Mouse (Mus musculus): ENCODE measurements around the gene Pqlc3. TPM values are rescaled to one million over a fixed set of nuclear protein-coding genes. Genes with fewer than 3 reads are reported as not detected.

Gene Pqlc3
- polyA plus RNA-seq (2021), result 24.7 TPM

- DNase-seq (ENCODE audit: low read depth, low spot score) (peak; percentile 35), ATAC-seq (peak; percentile 95)
- in situ Hi-C loops (cut with MboI; ENCODE audit: low pct_unique_long_range_greater_than_20kb), result no loop called here
- TF ChIP-seq CTCF (IDR thresholded peaks at IDR 0.05), result no peak
- ChIA-PET CTCF (interaction anchor here (1.4 kb wide), 2 partner anchors 15 to 26 kb away, joined by 3 read pairs; no protein-coding TSS in a partner anchor), POLR2A (no interaction called here)
- no peaks in the 10 kb centered on the region for H3K27me3 ChIP-seq
Observed at GRCm38 (mm10) chr12:16999739-17000497, at the start of gene Pqlc3. Pqlc3 (minus strand) TSS chr12:17000408.

- in situ Hi-C loops (cut with MboI; ENCODE audit: low pct_unique_long_range_greater_than_20kb), result no loop called here
Observed at GRCm38 (mm10) chr12:17049796-17050195, 49.6 kb upstream of the Pqlc3 start.

GRCm38 (mm10) chr12:17048979-17049612, 48.9 kb upstream of the Pqlc3 start:
- POLR2A ChIA-PET, result no interaction called here
- no peaks in the 10 kb centered on the region for H3K27me3 ChIP-seq
- DNase-seq (ENCODE audit: low read depth, low spot score) (no peak), ATAC-seq (no peak)
- no peak for TF ChIP-seq CTCF (IDR thresholded peaks at IDR 0.05)
- CTCF ChIA-PET, result interaction anchor here (1.5 kb wide), 1 partner anchor 10 kb away, joined by 4 read pairs; no protein-coding TSS in a partner anchor
- in situ Hi-C loops (cut with MboI; ENCODE audit: low pct_unique_long_range_greater_than_20kb), result no loop called here

More at GRCm38 (mm10) chr12:17049796-17050195, 49.6 kb upstream of the Pqlc3 start:
- ChIA-PET POLR2A (no interaction called here), CTCF (interaction anchor here (1.5 kb wide), 1 partner anchor 11 kb away, joined by 4 read pairs; no protein-coding TSS in a partner anchor)
- DNase-seq (ENCODE audit: low read depth, low spot score) (no peak), ATAC-seq (no peak)
- TF ChIP-seq CTCF (IDR thresholded peaks at IDR 0.05), result peak; percentile 18
- no peaks in the 10 kb centered on the region for H3K27me3 ChIP-seq

GRCm38 (mm10) chr12:17043311-17043710, 43.1 kb upstream of the Pqlc3 start:
- in situ Hi-C loops (cut with MboI; ENCODE audit: low pct_unique_long_range_greater_than_20kb), result no loop called here
- ChIA-PET CTCF (no interaction called here), POLR2A (no interaction called here)

GRCm38 (mm10) chr12:17040567-17040966, 40.4 kb upstream of the Pqlc3 start:
- H3K27me3 ChIP-seq, result no peaks in the 10 kb centered on the region
- ATAC-seq (no peak), DNase-seq (ENCODE audit: low read depth, low spot score) (peak; percentile 35)
- ChIA-PET POLR2A (interaction anchor here (0.6 kb wide), 1 partner anchor 455 kb away, joined by 4 read pairs; no protein-coding TSS in a partner anchor), CTCF (no interaction called here)
- in situ Hi-C loops (cut with MboI; ENCODE audit: low pct_unique_long_range_greater_than_20kb), result no loop called here
- TF ChIP-seq CTCF (IDR thresholded peaks at IDR 0.05), result no peak

More at GRCm38 (mm10) chr12:17043311-17043710, 43.1 kb upstream of the Pqlc3 start:
- TF ChIP-seq CTCF (IDR thresholded peaks at IDR 0.05), result no peak
- no peaks in the 10 kb centered on the region for H3K27me3 ChIP-seq
- no peak for ATAC-seq
- DNase-seq (ENCODE audit: low read depth, low spot score), result no peak

GRCm38 (mm10) chr12:17039415-17039814, 39.2 kb upstream of the Pqlc3 start:
- in situ Hi-C loops (cut with MboI; ENCODE audit: low pct_unique_long_range_greater_than_20kb), result no loop called here
- ChIA-PET CTCF (interaction anchor here (0.8 to 1.3 kb wide), 3 partner anchors 10 to 231 kb away, joined by 3 to 4 read pairs (median 4); no protein-coding TSS in a partner anchor), POLR2A (interaction anchor here (0.5 kb wide), 1 partner anchor 36 kb away, joined by 3 read pairs; no protein-coding TSS in a partner anchor)
- TF ChIP-seq CTCF (IDR thresholded peaks at IDR 0.05), result no peak
- ATAC-seq (no peak), DNase-seq (ENCODE audit: low read depth, low spot score) (peak; percentile 12)
- no peaks in the 10 kb centered on the region for H3K27me3 ChIP-seq

GRCm38 (mm10) chr12:17038246-17038645, 38.0 kb upstream of the Pqlc3 start:
- no peaks in the 10 kb centered on the region for H3K27me3 ChIP-seq
- in situ Hi-C loops (cut with MboI; ENCODE audit: low pct_unique_long_range_greater_than_20kb), result no loop called here
- no peak for TF ChIP-seq CTCF (IDR thresholded peaks at IDR 0.05)
- ChIA-PET POLR2A (no interaction called here), CTCF (no interaction called here)
- ATAC-seq (no peak), DNase-seq (ENCODE audit: low read depth, low spot score) (no peak)

- TF ChIP-seq CTCF (IDR thresholded peaks at IDR 0.05), result no peak
- CTCF ChIA-PET, result interaction anchor here (0.7 kb wide), 1 partner anchor 219 kb away, joined by 4 read pairs; no protein-coding TSS in a partner anchor
- ATAC-seq (no peak), DNase-seq (ENCODE audit: low read depth, low spot score) (no peak)
- in situ Hi-C loops (cut with MboI; ENCODE audit: low pct_unique_long_range_greater_than_20kb), result no loop called here
- POLR2A ChIA-PET, result no interaction called here
- no peaks in the 10 kb centered on the region for H3K27me3 ChIP-seq
Observed at GRCm38 (mm10) chr12:17037053-17037610, 36.9 kb upstream of the Pqlc3 start.

GRCm38 (mm10) chr12:17036532-17036931, 36.3 kb upstream of the Pqlc3 start:
- no peak for ATAC-seq

GRCm38 (mm10) chr12:17035128-17035527, 34.9 kb upstream of the Pqlc3 start:
- no peaks in the 10 kb centered on the region for H3K27me3 ChIP-seq
- DNase-seq (ENCODE audit: low read depth, low spot score) (no peak), ATAC-seq (no peak)
- ChIA-PET POLR2A (interaction anchor here (1.0 kb wide), 1 partner anchor 10 kb away, joined by 3 read pairs; no protein-coding TSS in a partner anchor), CTCF (interaction anchor here (1.0 kb wide), 1 partner anchor 16 kb away, joined by 3 read pairs; no protein-coding TSS in a partner anchor)
- in situ Hi-C loops (cut with MboI; ENCODE audit: low pct_unique_long_range_greater_than_20kb), result no loop called here
- peak; percentile 59 for TF ChIP-seq CTCF (IDR thresholded peaks at IDR 0.05)

More at GRCm38 (mm10) chr12:17036532-17036931, 36.3 kb upstream of the Pqlc3 start:
- H3K27me3 ChIP-seq, result no peaks in the 10 kb centered on the region
- TF ChIP-seq CTCF (IDR thresholded peaks at IDR 0.05), result no peak
- ChIA-PET POLR2A (no interaction called here), CTCF (no interaction called here)
- in situ Hi-C loops (cut with MboI; ENCODE audit: low pct_unique_long_range_greater_than_20kb), result no loop called here
- no peak for DNase-seq (ENCODE audit: low read depth, low spot score)

Data from Patski (cell line).